Mouse (Mus musculus) right cerebral cortex, postnatal 10 days (tissue): ENCODE results near the gene Map3k12.

Experiments
- DNase-seq, 2 experiments: peaks; one replicate each; pipeline ENCODE4 v3.0.0; 2021; ENCODE audit warnings: low spot score in 2 of 2

The Map3k12 gene

GRCm38 (mm10) chr15:102503924-102504782 is 12.7 kb downstream of the Map3k12 start:
- DNase-seq = peak; percentile 23 to 28

- DNase-seq = peak; percentile 7 to 23
Observed at GRCm38 (mm10) chr15:102503447-102503846, 13.4 kb downstream of the Map3k12 start, which contains the start of gene Gm10337. Gene Gm10337 (plus strand): TSS chr15:102503722.

- peak; percentile 19 to 30 for DNase-seq
Observed at GRCm38 (mm10) chr15:102502254-102502840, 14.5 kb downstream of the Map3k12 start.

GRCm38 (mm10) chr15:102501084-102501814 is 15.6 kb downstream of the Map3k12 start:
- DNase-seq = peak; percentile 18 to 26

- DNase-seq = peak in 1 of 2 experiments; percentile 26
Observed at GRCm38 (mm10) chr15:102500479-102500878, 16.4 kb downstream of the Map3k12 start.

GRCm38 (mm10) chr15:102499851-102500250 is 17.0 kb downstream of the Map3k12 start:
- no peak for DNase-seq

GRCm38 (mm10) chr15:102499370-102499769 is 17.5 kb downstream of the Map3k12 start:
- DNase-seq = peak in 1 of 2 experiments; percentile 29

- DNase-seq = no peak
Observed at GRCm38 (mm10) chr15:102498322-102498721, 18.5 kb downstream of the Map3k12 start.

GRCm38 (mm10) chr15:102487664-102488063 is 29.2 kb downstream of the Map3k12 start:
- no peak for DNase-seq

GRCm38 (mm10) chr15:102485853-102486252 is 31.0 kb downstream of the Map3k12 start:
- no peak for DNase-seq

- no peak for DNase-seq
Observed at GRCm38 (mm10) chr15:102483136-102483535, 33.7 kb downstream of the Map3k12 start.

- no peak for DNase-seq
Observed at GRCm38 (mm10) chr15:102474520-102474919, 42.3 kb downstream of the Map3k12 start.

GRCm38 (mm10) chr15:102473246-102473645 is 43.6 kb downstream of the Map3k12 start:
- DNase-seq = no peak

- no peak for DNase-seq
Observed at GRCm38 (mm10) chr15:102471727-102472126, 45.1 kb downstream of the Map3k12 start.

GRCm38 (mm10) chr15:102471295-102471645 is 45.6 kb downstream of the Map3k12 start:
- DNase-seq = no peak

- DNase-seq = peak; percentile 88
Observed at GRCm38 (mm10) chr15:102470605-102471294, 46.1 kb downstream of the Map3k12 start.

- peak; percentile 98 for DNase-seq
Observed at GRCm38 (mm10) chr15:102470183-102470604, 46.7 kb downstream of the Map3k12 start, which contains the start of gene Pcbp2. Gene Pcbp2 (plus strand): TSS chr15:102470539.

- no peak for DNase-seq
Observed at GRCm38 (mm10) chr15:102468675-102469370, 48.0 kb downstream of the Map3k12 start.

GRCm38 (mm10) chr15:102463666-102464065 is 53.2 kb downstream of the Map3k12 start:
- DNase-seq = no peak

GRCm38 (mm10) chr15:102461430-102462075 is 55.3 kb downstream of the Map3k12 start:
- DNase-seq = no peak
